Mouse (Mus musculus) embryonic fibroblast, embryonic 13.5 days (primary cell): ENCODE data around the gene Rabgap1l. TPM values are rescaled to one million over a fixed set of nuclear protein-coding genes. Genes with fewer than 3 reads are reported as not detected.
"Not testable (repeated sequence)": the region's sequence is repeated elsewhere in the genome, so short reads cannot be mapped to it uniquely, and the experiment has no call there.

Experiments
- H3K27ac ChIP-seq: 2 replicates; pipeline ENCODE4 v1.5.1; 2012; ENCODE audit warnings: low read length, control low read depth, inconsistent platforms; ENCODE audit not compliant: insufficient read depth
- H3K4me1 ChIP-seq: 2 replicates; pipeline ENCODE4 v1.6.1; 2011; ENCODE audit warnings: low read length; ENCODE audit not compliant: control insufficient read depth, insufficient read depth
- H3K4me3 ChIP-seq: 2 replicates; pipeline ENCODE4 v1.5.1; 2011; ENCODE audit warnings: mild to moderate bottlenecking, control low read depth, low read length; ENCODE audit not compliant: insufficient read depth
- CTCF ChIP-seq: IDR thresholded peaks from 2 replicates; pipeline ENCODE4 v1.5.1; 2011; ENCODE audit warnings: mild to moderate bottlenecking, control low read depth, low read length, moderate library complexity, borderline replicate concordance; ENCODE audit not compliant: insufficient read depth
- POLR2A ChIP-seq: IDR thresholded peaks from 2 replicates; pipeline ENCODE4 v1.6.1; 2011; ENCODE audit warnings: low read depth, mild to moderate bottlenecking, control low read depth, low read length, moderate library complexity
- polyA plus RNA-seq: library from polyadenylated mRNA; stranded (reverse); fragments of >200 nt; gene quantifications from 2 replicates; pipeline ENCODE4 v1.2.4, GENCODE M21; 2011; ENCODE audit warnings: low read depth; ENCODE audit not compliant: missing spikeins, insufficient read length

Gene Rabgap1l
- polyA plus RNA-seq, 1 experiment: 43.2 TPM

DNA sequence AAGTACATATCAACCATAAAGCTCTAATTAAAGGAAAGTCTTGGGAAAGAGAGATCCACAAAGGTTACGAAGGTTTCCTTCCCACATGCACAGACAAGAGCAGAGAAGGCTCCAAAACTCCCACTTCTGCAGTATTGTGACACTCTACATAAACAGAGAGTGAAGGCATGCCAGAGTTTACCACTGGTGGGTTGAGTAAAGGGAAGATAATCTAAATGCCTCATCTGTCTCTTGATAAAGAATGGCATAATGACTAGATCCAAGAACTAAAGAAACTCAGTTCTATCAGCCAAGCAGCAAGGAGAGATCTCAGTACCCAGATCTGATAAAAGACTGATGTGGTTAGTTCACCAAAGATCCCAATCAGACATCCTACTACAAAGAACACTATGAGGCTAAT lies 332.7 kb downstream of the Rabgap1l start:
- no peak for TF ChIP-seq CTCF
- no peak for TF ChIP-seq POLR2A
- H3K4me1 ChIP-seq: no peaks in the 10 kb centered on the region
- no peak overlapping the region for H3K27ac ChIP-seq
- no peak overlapping the region for H3K4me3 ChIP-seq

DNA sequence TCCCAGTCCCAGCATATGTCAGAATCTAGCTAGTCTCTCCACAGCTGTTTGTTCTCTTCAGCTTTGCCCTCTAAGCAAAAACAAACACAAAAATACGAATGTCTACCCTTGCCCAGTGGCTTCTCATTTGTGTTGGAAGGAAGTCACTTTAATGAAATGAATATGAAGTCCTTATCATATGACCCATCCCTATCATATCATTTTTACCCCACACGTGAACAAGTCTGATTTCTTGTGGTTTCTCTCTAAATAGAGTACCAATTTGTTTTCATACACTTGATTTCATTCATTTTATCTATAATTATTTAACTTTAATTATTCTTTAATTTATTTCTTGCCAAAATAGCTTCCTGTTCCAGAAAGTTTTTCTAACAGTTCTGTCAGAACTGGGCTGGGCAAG lies 341.3 kb downstream of the Rabgap1l start:
- H3K4me3 ChIP-seq: no peak overlapping the region
- TF ChIP-seq POLR2A (no peak), CTCF (no peak)
- no peaks in the 10 kb centered on the region for H3K4me1 ChIP-seq
- H3K27ac ChIP-seq: no peak overlapping the region

DNA sequence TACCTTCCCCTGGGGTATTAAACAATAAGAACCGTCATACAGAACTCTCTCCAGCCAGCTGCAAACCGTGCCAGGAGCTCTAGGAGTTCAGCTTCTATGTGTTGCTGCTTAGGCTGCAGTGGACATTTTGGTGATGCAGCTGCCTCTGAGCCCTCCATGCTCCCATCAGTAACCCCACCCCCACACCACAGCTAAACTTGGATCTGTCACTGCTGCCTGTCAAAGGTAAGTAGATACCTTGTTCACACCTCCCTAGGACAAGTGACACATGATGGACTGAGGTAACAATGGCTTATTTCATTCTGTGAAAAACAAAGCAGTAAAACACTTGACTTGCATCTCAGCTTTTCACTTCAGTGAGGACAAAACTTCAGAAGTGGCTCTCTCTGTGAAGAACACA lies 344.3 kb downstream of the Rabgap1l start:
- Histone ChIP-seq H3K27ac (no peak overlapping the region), H3K4me1 (no peaks in the 10 kb centered on the region), H3K4me3 (no peak overlapping the region)
- no peak for TF ChIP-seq POLR2A
- no peak for TF ChIP-seq CTCF

DNA sequence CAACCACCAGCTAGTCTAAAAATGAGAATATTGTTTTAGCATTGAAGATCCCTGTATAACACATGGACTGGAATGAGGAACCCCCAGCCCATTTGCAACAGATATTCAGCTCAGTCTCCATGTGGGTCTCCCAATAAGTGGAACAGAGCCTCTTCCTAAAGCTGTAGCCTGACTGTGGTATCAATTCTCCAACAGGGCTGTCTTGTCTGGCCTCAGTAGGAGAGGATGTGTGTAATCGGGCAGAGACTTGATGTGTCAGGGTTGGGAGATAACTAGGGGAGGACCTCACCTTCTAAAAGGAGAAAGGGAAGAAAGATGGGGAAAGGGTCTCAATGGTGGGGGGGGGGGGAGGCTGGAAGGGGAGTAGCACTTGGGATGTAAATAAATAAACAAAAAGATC lies 346.2 kb downstream of the Rabgap1l start:
- H3K4me1 ChIP-seq: no peaks in the 10 kb centered on the region
- no peak overlapping the region for H3K27ac ChIP-seq
- H3K4me3 ChIP-seq: no peak overlapping the region
- no peak for TF ChIP-seq POLR2A
- TF ChIP-seq CTCF: no peak

DNA sequence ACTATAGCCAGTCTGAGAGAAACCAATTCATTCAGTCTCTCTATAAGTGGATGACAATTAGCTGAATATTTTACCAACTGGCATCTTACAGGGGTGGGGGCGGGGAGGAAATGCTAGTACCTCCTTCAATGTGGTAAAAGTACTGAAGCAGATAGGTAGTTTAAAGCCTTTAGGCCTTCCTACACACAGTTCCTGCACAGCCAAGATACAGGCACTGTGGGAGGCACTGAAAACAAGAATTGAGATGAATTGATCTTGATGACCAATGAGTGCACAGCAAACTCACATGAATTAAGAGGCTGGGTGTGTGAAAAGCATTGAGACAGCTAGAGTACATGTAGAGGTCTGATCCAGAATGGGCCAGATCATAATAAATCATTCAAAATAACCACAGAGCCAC lies 349.5 kb downstream of the Rabgap1l start:
- Histone ChIP-seq H3K27ac (no peak overlapping the region), H3K4me1 (no peaks in the 10 kb centered on the region), H3K4me3 (no peak overlapping the region)
- TF ChIP-seq POLR2A: no peak
- no peak for TF ChIP-seq CTCF

DNA sequence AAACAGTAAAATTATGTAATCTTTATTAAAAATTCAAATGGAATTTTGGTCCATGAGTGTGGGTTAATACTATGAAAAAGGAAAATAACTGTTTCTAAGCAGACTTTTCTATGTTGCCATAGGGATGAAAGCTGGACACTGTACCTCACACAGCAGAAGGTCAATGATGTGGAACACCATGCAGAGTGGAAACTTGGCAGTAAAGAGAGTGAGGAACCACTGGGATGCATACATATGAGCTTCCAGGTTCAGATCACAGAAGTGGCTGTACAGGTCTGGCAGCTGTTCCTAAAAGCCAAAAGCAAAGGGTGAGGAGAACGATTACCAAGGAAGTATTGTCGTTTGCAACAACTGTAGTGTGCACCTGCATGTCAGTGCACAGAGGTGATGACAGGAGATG lies 351.3 kb downstream of the Rabgap1l start:
- H3K4me3 ChIP-seq: no peak overlapping the region
- H3K4me1 ChIP-seq: no peaks in the 10 kb centered on the region
- no peak for TF ChIP-seq POLR2A
- TF ChIP-seq CTCF: no peak
- no peak overlapping the region for H3K27ac ChIP-seq

DNA sequence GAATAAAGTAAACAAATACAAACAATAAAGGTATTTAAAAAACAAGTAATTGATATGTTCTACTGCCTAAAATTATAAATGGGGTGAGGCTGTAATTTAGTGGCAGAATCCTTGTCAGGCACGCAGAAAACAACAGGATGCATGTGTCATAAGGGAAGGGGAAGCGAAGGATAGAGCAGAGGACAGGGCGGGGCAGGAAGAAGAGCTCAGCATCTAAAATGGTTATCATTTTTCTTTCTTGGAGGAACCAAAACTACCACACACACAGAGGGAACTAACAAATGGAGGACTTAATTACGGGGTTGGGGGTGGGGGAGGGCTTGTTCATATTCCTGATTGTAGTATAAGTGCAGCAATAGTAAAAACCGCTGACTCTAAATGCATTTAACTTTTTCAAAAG lies 351.9 kb downstream of the Rabgap1l start:
- no peaks in the 10 kb centered on the region for H3K4me1 ChIP-seq
- no peak overlapping the region for H3K27ac ChIP-seq
- no peak for TF ChIP-seq POLR2A
- TF ChIP-seq CTCF: no peak
- H3K4me3 ChIP-seq: no peak overlapping the region

DNA sequence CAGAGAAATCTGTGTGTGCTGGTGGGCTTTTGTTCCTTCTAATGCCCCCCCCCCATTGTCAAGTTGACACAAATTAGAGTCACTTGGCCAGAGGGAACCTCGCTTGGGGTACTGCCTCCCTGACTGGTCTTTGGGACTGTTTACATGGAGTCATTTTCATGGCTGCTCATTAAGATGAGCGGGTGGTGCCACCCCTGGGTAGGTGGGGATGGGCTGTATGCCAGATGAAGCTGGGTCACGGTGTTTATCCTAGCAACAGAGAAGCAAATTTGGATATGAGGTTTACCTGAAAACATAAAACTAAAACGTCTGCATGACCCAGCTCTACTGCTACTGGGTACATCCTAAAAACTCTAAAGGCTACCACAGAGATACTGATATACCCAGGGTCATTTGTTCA lies 354.2 kb downstream of the Rabgap1l start:
- Histone ChIP-seq H3K4me3 (no peak overlapping the region), H3K4me1 (no peaks in the 10 kb centered on the region), H3K27ac (no peak overlapping the region)
- TF ChIP-seq CTCF (no peak), POLR2A (no peak)

DNA sequence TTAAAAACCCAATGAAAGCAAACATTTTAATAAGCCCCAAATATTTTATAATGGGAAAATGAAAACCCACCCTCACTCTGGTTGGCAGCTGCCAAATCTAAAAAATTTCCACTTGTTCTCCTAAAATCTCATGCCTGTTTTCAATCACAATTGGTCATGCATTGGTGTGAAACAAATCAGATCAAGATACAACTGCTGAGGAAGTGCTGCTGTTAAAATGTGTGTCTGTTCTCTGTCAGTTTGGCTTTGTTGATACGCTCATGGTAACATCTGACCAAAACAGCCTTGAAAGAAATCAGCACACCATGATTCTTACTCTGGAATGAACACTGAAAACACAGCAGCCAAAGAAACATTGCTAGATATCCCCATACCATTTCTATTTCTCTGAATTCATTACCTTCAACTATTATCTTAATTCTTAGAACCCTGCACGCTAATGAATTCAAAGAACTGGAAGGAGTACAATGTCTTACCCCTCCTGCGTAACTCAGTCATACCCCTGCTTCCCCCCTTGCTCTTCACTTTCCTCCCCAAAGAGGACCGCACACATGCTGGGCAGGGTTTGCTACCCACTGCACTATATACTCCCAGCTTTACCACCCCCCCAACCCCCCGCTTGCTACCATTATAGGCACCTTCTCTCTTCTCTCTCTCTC lies 375.7 kb downstream of the Rabgap1l start:
- no peak for TF ChIP-seq CTCF
- TF ChIP-seq POLR2A: no peak
- Histone ChIP-seq H3K4me3 (no peak overlapping the region), H3K27ac (no peak overlapping the region), H3K4me1 (no peaks in the 10 kb centered on the region)

DNA sequence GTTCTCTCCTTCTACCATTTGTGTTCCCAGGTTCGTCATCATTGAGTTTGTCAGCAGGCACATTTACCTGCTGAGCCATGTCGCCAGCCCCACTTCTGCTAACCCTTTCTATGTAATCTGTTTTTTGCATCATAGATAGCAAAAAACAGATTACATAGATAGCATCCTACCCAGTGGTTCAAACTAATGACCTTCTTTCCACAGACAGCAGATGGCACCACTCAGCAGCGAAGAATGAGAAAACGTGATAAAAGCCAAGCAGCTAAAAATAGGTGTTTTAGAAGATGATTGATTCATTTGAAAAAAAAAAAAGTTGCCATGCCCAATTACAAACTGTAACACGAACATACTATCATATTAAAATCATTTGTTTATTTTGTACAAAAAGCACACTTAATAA lies 382.2 kb downstream of the Rabgap1l start:
- Histone ChIP-seq H3K4me1 (peaks cover 2% of the 10 kb centered on the region; the same call in 1 of the 2 replicates), H3K27ac (no peak overlapping the region), H3K4me3 (no peak overlapping the region)
- no peak for TF ChIP-seq POLR2A
- TF ChIP-seq CTCF: no peak

DNA sequence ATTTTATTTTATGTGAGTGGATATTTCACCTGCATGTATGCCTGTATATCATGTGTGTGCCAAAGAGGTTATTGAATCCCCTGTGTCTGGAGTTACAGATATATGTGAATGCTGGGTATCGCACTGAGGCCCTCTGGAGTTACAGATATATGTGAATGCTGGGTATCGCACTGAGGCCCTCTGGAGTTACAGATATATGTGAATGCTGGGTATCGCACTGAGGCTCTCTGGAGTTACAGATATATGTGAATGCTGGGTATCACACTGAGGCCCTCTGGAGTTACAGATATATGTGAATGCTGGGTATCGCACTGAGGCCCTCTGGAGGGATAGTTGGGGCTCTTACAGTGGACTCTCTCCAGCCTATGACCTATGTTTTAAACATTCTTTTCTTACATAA lies 383.3 kb downstream of the Rabgap1l start:
- not testable (repeated sequence) for H3K4me3 ChIP-seq, H3K27ac ChIP-seq, H3K4me1 ChIP-seq
